Mouse (Mus musculus) embryonic fibroblast, embryonic 13.5 days (primary cell): ENCODE measurements around the gene Zfp784.

Experiments used
- CTCF ChIP-seq: IDR thresholded peaks from 2 replicates; pipeline ENCODE4 v1.5.1; 2011; ENCODE audit warnings: mild to moderate bottlenecking, control low read depth, low read length, moderate library complexity, borderline replicate concordance; ENCODE audit not compliant: insufficient read depth
- POLR2A ChIP-seq: IDR thresholded peaks from 2 replicates; pipeline ENCODE4 v1.6.1; 2011; ENCODE audit warnings: low read depth, mild to moderate bottlenecking, control low read depth, low read length, moderate library complexity

DNA sequence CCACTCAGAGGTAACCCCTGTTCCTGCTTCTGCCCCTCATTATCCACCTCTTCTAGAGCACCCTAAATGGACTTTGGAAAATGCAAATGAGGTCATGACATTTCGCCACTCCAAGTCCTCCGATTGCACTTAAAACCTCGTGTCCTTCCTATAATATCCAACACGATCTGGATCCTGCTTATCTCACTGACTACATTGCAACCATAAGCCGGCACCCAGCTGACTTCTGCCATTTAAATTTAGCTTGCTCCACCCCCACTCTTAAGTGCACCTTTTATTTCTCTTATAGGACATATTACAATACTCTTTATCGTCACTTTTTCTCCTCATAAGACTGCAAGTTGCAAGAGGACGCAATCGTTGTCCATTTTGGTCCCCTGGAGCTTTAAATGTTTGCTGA is 779 bp downstream of the Zfp784 start:
- TF ChIP-seq CTCF (no peak), POLR2A (no peak; the same call in 1 of the 2 replicates)
